Mouse (Mus musculus) hindbrain, postnatal 0 days (tissue): ENCODE measurements around the gene H2-Eb2. TPM values are rescaled to one million over a fixed set of nuclear protein-coding genes. Genes with fewer than 3 reads are reported as not detected.

Source experiments
- ATAC-seq: fragments of 200-750 bp; cut with Nextera tagmentation; 2 replicates; pipeline ENCODE4 v1.8.0; 2017; ENCODE audit warnings: mild to moderate bottlenecking, moderate TSS enrichment, moderate library complexity
- DNase-seq: peaks from one replicate; pipeline ENCODE4 v3.0.0-alpha.2; 2015; ENCODE audit warnings: low spot score
- H3K27ac ChIP-seq: fragments of 300-500 bp; sonication (generic); 2 replicates; pipeline ENCODE4 v1.5.1; 2014; ENCODE audit warnings: mild to moderate bottlenecking
- H3K27me3 ChIP-seq: fragments of 300-500 bp; sonication (generic); 2 replicates; pipeline ENCODE4 v1.6.1; 2014; ENCODE audit warnings: low read length, mixed read lengths; ENCODE audit not compliant: insufficient read depth
- H3K36me3 ChIP-seq: fragments of 300-500 bp; sonication (generic); 2 replicates; pipeline ENCODE4 v1.6.1; 2014; ENCODE audit warnings: low read length, mixed read lengths; ENCODE audit not compliant: insufficient read depth
- H3K4me1 ChIP-seq: fragments of 300-500 bp; sonication (generic); 2 replicates; pipeline ENCODE4 v1.6.1; 2014; ENCODE audit warnings: antibody characterized with exemption, low read length, mixed read lengths; ENCODE audit not compliant: insufficient read depth
- H3K4me2 ChIP-seq: fragments of 300-500 bp; sonication (generic); 2 replicates; pipeline ENCODE4 v1.6.1; 2014; ENCODE audit warnings: low read depth, mild to moderate bottlenecking, low read length, moderate library complexity, mixed read lengths
- H3K4me3 ChIP-seq: fragments of 300-500 bp; sonication (generic); 2 replicates; pipeline ENCODE4 v1.5.1; 2014; ENCODE audit warnings: low read length
- H3K9ac ChIP-seq: fragments of 300-500 bp; sonication (generic); replicated peaks from 2 replicates; pipeline ENCODE4 v1.6.1; 2014; ENCODE audit warnings: mild to moderate bottlenecking, low read length, moderate library complexity, mixed read lengths
- H3K9me3 ChIP-seq: fragments of 300-500 bp; sonication (generic); 2 replicates; pipeline ENCODE4 v1.6.1; 2016; ENCODE audit warnings: low read length, mixed read lengths
- CTCF ChIP-seq: IDR thresholded peaks from 2 replicates; pipeline ENCODE4 v1.5.1; 2016; ENCODE audit warnings: antibody characterized with exemption, control low read depth, low read depth
- WGBS: fragments of 180-500 bp; shearing (Covaris S2); extraction: QIAGEN DNeasy Blood & Tissue Kit; methylation state at CpG from one replicate; pipeline ENCODE4 v1.1.7; 2014; 5-methylcytosine and 5-hydroxymethylcytosine counted together
- polyA plus RNA-seq: library from polyadenylated mRNA; unstranded; fragments of >200 nt; fragmentation: Nextera tagmentation; extraction: Ambion mirVana; gene quantifications from 2 replicates; pipeline ENCODE4 v1.2.1, GENCODE M21; 2015
- total RNA-seq: library from RNA; depleted of rRNA; stranded (reverse); fragments of >200 nt; gene quantifications from 2 replicates; pipeline ENCODE4 v1.2.3, GENCODE M21; 2014

Gene H2-Eb2
- total and polyA plus RNA-seq, 2 experiments from 2014 or later = 0.05 to 0.20 TPM

DNA sequence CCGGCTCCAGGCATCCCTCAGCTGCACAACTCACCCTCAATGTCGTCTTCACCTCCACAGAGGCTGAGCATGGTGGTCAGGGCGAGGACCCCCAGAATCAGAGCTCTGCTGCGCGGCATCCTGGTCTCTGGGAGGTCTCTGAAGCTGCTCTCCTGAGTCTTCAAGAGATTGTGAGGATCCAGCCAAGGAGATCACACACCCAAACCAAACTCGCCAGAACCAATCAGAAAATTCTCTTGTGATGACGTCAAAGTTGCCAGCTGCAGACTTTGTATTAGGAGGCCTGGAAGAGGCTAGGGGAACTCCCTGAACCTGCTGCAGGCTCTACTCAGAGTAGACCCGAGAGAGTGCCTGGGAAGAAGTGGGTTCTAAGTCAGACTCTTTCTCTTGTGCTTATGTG, 37.8 kb upstream of the H2-Eb2 start, which contains the start of gene H2-Aa:
H2-Aa (minus strand) TSS at position 176 of the 400 bp plus-strand sequence.
- no peak within 1 kb of the TSS for H3K27ac ChIP-seq
- H3K9ac ChIP-seq = no peak within 1 kb of the TSS
- 17% methylated on average over 8 of the region's 8 CpGs for WGBS
- no peaks in the 10 kb centered on the region for H3K27me3 ChIP-seq
- TF ChIP-seq CTCF = no peak
- ATAC-seq (peak; percentile 59; the same call in 1 of the 2 replicates), DNase-seq (peak; percentile 71)
- no peak within 1 kb of the TSS for H3K4me3 ChIP-seq
- H3K36me3 ChIP-seq = no peaks in the 10 kb centered on the region
- no peaks in the 10 kb centered on the region for H3K9me3 ChIP-seq
- H3K4me1 ChIP-seq = no peaks in the 10 kb centered on the region
- no peak within 1 kb of the TSS for H3K4me2 ChIP-seq

DNA sequence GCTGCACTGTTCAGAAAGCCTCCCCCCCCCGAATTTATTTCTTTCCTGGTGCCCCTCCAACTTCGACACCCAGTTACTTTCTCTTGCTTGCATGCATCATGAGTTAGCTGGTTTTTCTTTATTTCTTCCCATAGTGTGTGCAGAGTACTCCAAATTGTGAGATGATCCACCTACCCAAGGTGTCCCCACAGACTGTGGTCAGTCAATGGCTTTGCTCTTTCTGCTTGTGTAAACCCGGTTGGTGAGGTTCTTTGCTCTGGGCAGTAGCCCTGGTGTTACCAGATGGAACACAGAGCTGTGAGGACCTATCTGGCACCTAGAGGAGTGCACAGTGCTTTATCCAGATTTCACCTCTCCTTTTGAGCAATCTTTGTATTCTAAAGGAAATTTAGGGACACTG, 37.3 kb upstream of the H2-Eb2 start:
- H3K4me1 ChIP-seq = no peaks in the 10 kb centered on the region
- no peak overlapping the region for H3K4me2 ChIP-seq
- H3K9ac ChIP-seq = no peak overlapping the region
- H3K9me3 ChIP-seq = no peaks in the 10 kb centered on the region
- H3K27ac ChIP-seq = no peak overlapping the region
- no peaks in the 10 kb centered on the region for H3K36me3 ChIP-seq
- no peak overlapping the region for H3K4me3 ChIP-seq
- no peak for TF ChIP-seq CTCF
- no peaks in the 10 kb centered on the region for H3K27me3 ChIP-seq
- DNase-seq (no peak), ATAC-seq (no peak)
- WGBS = 60% methylated on average over 3 of the region's 3 CpGs

DNA sequence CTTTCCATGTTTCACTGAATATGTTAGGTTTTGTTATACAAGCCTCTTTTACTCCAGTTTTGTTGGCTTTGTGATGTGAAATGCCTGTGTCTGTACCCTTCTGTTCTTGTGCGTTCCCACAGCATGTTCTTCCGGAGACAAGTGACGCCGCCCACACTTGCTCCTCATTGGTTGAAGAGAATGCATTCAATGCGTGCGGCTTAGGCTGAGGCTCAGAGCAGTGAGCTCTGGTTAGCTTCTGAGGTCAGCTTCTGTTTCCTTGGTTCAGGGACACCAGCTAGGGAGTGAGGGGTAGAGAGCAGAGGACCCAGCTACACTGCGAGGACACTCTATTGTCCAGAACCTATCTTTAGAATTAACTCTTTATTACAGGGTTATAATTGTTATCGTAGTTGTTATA, 33.9 kb upstream of the H2-Eb2 start:
- H3K9ac ChIP-seq = no peak overlapping the region
- H3K36me3 ChIP-seq = no peaks in the 10 kb centered on the region
- peak; percentile 90 for ATAC-seq
- no peak overlapping the region for H3K27ac ChIP-seq
- H3K4me3 ChIP-seq = no peak overlapping the region
- 14% methylated on average over 8 of the region's 8 CpGs for WGBS
- H3K9me3 ChIP-seq = no peaks in the 10 kb centered on the region
- DNase-seq = peak; percentile 94
- TF ChIP-seq CTCF = no peak
- no peaks in the 10 kb centered on the region for H3K27me3 ChIP-seq
- H3K4me2 ChIP-seq = no peak overlapping the region
- no peaks in the 10 kb centered on the region for H3K4me1 ChIP-seq

DNA sequence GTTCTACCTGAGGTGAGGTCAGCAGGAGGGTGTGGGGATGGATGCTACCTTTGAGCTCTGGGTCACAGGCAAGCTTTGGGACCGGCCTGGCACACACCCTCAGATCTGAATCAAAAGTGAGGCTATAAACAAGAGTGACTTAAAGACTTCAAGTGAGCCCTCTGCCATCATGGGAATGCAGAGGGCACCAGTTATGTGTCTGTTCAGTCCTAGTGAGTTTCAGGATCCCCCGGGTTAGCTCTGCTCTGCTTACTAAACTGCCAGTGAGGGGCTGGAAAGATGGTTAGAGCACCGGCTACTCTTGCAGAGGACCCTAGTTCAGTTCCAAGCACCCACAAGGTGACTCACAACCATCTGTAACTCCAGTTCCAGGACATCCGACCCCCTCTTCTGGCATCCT, 32.9 kb upstream of the H2-Eb2 start:
- H3K36me3 ChIP-seq = no peaks in the 10 kb centered on the region
- no peak overlapping the region for H3K9ac ChIP-seq
- no peak overlapping the region for H3K4me3 ChIP-seq
- no peak for TF ChIP-seq CTCF
- no peaks in the 10 kb centered on the region for H3K27me3 ChIP-seq
- no peak overlapping the region for H3K4me2 ChIP-seq
- ATAC-seq (no peak), DNase-seq (no peak)
- H3K4me1 ChIP-seq = no peaks in the 10 kb centered on the region
- H3K9me3 ChIP-seq = no peaks in the 10 kb centered on the region
- 94% methylated on average over 4 of the region's 4 CpGs for WGBS
- no peak overlapping the region for H3K27ac ChIP-seq

DNA sequence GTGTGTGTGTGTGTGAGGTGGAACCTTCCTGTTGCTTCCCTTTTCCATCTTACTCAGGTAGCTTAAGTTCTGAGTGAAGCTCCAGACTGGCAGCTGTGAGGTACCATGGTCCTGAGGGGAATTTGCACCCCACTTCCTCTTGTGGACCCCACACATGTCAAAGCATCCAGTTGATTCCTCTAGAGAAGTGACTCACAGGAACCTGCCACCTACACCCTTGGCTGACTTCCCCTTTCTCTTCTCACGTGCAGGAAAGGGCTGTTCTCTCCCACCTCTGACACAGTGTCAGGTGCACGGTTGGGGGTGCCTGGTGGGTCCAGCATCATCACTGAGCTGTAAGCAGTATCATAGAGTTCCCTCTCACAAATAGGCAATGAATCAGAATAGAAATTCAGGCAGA, 31.9 kb upstream of the H2-Eb2 start:
- no peak overlapping the region for H3K4me2 ChIP-seq
- no peak for TF ChIP-seq CTCF
- no peak overlapping the region for H3K27ac ChIP-seq
- WGBS = 74% methylated on average over 2 of the region's 2 CpGs
- H3K9ac ChIP-seq = no peak overlapping the region
- DNase-seq = no peak
- no peaks in the 10 kb centered on the region for H3K36me3 ChIP-seq
- no peak overlapping the region for H3K4me3 ChIP-seq
- no peaks in the 10 kb centered on the region for H3K4me1 ChIP-seq
- ATAC-seq = no peak
- H3K27me3 ChIP-seq = no peaks in the 10 kb centered on the region
- H3K9me3 ChIP-seq = no peaks in the 10 kb centered on the region

DNA sequence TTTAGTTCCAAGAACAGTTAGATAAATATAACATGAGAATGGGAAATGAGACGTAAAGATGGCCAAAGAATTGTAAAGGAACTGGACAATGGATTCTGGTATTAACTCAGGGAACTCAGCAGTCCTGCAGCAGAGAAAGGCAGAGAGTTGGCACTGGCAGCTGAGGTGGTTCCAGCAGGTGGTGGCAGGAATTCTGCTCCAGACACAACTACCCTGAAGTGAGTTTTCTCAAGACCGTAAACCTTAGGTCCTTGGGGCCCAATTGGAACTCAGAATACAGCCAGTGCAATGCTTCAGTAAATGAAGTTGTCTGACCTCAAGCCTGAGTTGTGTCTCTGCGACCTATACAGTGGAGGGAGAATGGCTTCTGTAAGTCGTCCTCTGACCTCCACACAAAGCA, 31.2 kb upstream of the H2-Eb2 start:
- 75% methylated on average over 4 of the region's 4 CpGs for WGBS
- Histone ChIP-seq H3K4me1 (no peaks in the 10 kb centered on the region), H3K4me3 (no peak overlapping the region), H3K27me3 (no peaks in the 10 kb centered on the region), H3K9me3 (no peaks in the 10 kb centered on the region), H3K36me3 (no peaks in the 10 kb centered on the region), H3K27ac (no peak overlapping the region), H3K9ac (no peak overlapping the region), H3K4me2 (no peak overlapping the region)
- DNase-seq (no peak), ATAC-seq (no peak)
- no peak for TF ChIP-seq CTCF

DNA sequence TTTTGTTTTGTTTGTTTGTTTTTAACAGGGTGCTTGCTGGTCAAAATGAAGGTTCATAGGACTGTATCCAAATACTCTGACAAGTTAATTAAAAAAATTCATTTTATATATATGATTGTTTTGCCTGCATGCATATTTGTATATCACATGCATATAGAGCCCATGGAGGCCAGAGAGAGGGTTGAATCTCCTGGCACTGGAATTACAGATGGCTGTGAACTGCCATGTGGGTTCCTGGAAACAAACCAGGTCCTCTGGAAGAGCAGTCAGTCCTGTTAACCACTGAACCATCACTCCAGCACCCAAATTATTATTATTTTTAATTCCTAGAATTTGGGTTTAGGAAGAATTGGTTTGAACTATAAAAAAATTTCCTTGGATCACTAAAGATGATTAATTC, 30.2 kb upstream of the H2-Eb2 start:
- Histone ChIP-seq H3K9me3 (no peaks in the 10 kb centered on the region), H3K4me3 (no peak overlapping the region), H3K4me2 (no peak overlapping the region), H3K9ac (no peak overlapping the region), H3K27me3 (no peaks in the 10 kb centered on the region), H3K4me1 (no peaks in the 10 kb centered on the region), H3K36me3 (no peaks in the 10 kb centered on the region), H3K27ac (no peak overlapping the region)
- TF ChIP-seq CTCF = no peak
- no peak for DNase-seq
- ATAC-seq = no peak
